Mouse (Mus musculus): ENCODE results near the gene Myo3b. TPM values are rescaled to one million over a fixed set of nuclear protein-coding genes. Genes with fewer than 3 reads are reported as not detected.

Myo3b gene
- total and polyA plus RNA-seq, 3 experiments = 0.08 TPM; not detected in 2

- no peak for TF ChIP-seq POLR2A (IDR thresholded peaks at IDR 0.05; ENCODE audit: insufficient read depth, low read depth, low read length)
- TF ChIP-seq EP300 (IDR thresholded peaks at IDR 0.05; ENCODE audit: insufficient read depth, low read depth, low read length) = no peak
- no peak for TF ChIP-seq CTCF (IDR thresholded peaks at IDR 0.05)
- no peak overlapping the region for H3K27ac ChIP-seq
- H3K9ac ChIP-seq (ENCODE audit: low read depth, low read length) = no peak overlapping the region
- no peak for DNase-seq
- H3K36me3 ChIP-seq (ENCODE audit: control insufficient read depth, insufficient read depth, low read length) = no peaks in the 10 kb centered on the region
- WGBS = 90% methylated on average over 9 of the region's 9 CpGs
- no peak overlapping the region for H3K4me3 ChIP-seq
- intact Hi-C loops (cut with DNase I) = no loop called here
- H3K27me3 ChIP-seq (ENCODE audit: control insufficient read depth, insufficient read depth, low read length) = no peaks in the 10 kb centered on the region
- H3K4me1 ChIP-seq (ENCODE audit: control insufficient read depth, insufficient read depth, low read length) = no peaks in the 10 kb centered on the region
- no peaks in the 10 kb centered on the region for H3K79me2 ChIP-seq (replicated peaks; ENCODE audit: control insufficient read depth, insufficient read depth, low read length)
Observed at GRCm38 (mm10) chr2:70053803-70054202, 14.9 kb downstream of the Myo3b start.

DNA sequence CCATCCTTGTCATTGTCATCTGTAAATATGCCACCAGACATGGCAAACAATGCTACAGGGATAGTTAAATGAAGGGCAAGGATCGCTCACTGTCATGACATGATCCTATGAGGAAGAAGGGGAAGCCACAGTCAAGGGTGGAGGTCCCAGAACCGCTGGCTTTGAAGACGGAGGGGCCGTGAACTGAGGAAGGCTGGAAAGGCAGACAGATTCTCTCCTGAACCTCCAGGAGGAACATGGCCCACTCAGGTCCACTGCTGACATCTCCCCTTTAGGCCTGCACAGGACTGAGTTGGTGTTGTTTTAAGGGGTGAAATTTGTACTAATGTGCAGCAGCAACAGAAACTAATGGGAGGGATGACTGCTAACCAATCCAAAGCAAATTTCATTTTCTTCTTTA is 19.3 kb downstream of the Myo3b start:
- Histone ChIP-seq H3K27me3 (ENCODE audit: control insufficient read depth, insufficient read depth, low read length) (no peaks in the 10 kb centered on the region), H3K4me3 (no peak overlapping the region), H3K27ac (no peak overlapping the region), H3K79me2 (replicated peaks; ENCODE audit: control insufficient read depth, insufficient read depth, low read length) (no peaks in the 10 kb centered on the region), H3K36me3 (ENCODE audit: control insufficient read depth, insufficient read depth, low read length) (no peaks in the 10 kb centered on the region), H3K4me1 (ENCODE audit: control insufficient read depth, insufficient read depth, low read length) (no peaks in the 10 kb centered on the region), H3K9ac (ENCODE audit: low read depth, low read length) (no peak overlapping the region)
- WGBS = 84% methylated on average over 4 of the region's 4 CpGs
- TF ChIP-seq CTCF (IDR thresholded peaks at IDR 0.05) (no peak), POLR2A (IDR thresholded peaks at IDR 0.05; ENCODE audit: insufficient read depth, low read depth, low read length) (no peak), EP300 (IDR thresholded peaks at IDR 0.05; ENCODE audit: insufficient read depth, low read depth, low read length) (no peak)
- DNase-seq = no peak
- intact Hi-C loops (cut with DNase I) = no loop called here

GRCm38 (mm10) chr2:70060359-70061345 is 21.7 kb downstream of the Myo3b start:
- Histone ChIP-seq H3K27ac (no peak overlapping the region), H3K4me3 (no peak overlapping the region), H3K36me3 (ENCODE audit: control insufficient read depth, insufficient read depth, low read length) (no peaks in the 10 kb centered on the region), H3K79me2 (replicated peaks; ENCODE audit: control insufficient read depth, insufficient read depth, low read length) (no peaks in the 10 kb centered on the region), H3K27me3 (ENCODE audit: control insufficient read depth, insufficient read depth, low read length) (no peaks in the 10 kb centered on the region; the same call in 1 of the 2 replicates), H3K9ac (ENCODE audit: low read depth, low read length) (no peak overlapping the region), H3K4me1 (ENCODE audit: control insufficient read depth, insufficient read depth, low read length) (no peaks in the 10 kb centered on the region)
- TF ChIP-seq EP300 (IDR thresholded peaks at IDR 0.05; ENCODE audit: insufficient read depth, low read depth, low read length) (no peak), POLR2A (IDR thresholded peaks at IDR 0.05; ENCODE audit: insufficient read depth, low read depth, low read length) (no peak), CTCF (IDR thresholded peaks at IDR 0.05) (no peak)
- DNase-seq = no peak
- intact Hi-C loops (cut with DNase I) = no loop called here
- WGBS = 68% methylated on average over 11 of the region's 11 CpGs

GRCm38 (mm10) chr2:70065116-70065515 is 26.2 kb downstream of the Myo3b start:
- Histone ChIP-seq H3K27ac (no peak overlapping the region), H3K36me3 (ENCODE audit: control insufficient read depth, insufficient read depth, low read length) (no peaks in the 10 kb centered on the region), H3K4me1 (ENCODE audit: control insufficient read depth, insufficient read depth, low read length) (no peaks in the 10 kb centered on the region; the same call in 1 of the 2 replicates), H3K9ac (ENCODE audit: low read depth, low read length) (no peak overlapping the region), H3K79me2 (replicated peaks; ENCODE audit: control insufficient read depth, insufficient read depth, low read length) (no peaks in the 10 kb centered on the region), H3K4me3 (no peak overlapping the region), H3K27me3 (ENCODE audit: control insufficient read depth, insufficient read depth, low read length) (no peaks in the 10 kb centered on the region; the same call in 1 of the 2 replicates)
- no peak for TF ChIP-seq POLR2A (IDR thresholded peaks at IDR 0.05; ENCODE audit: insufficient read depth, low read depth, low read length)
- TF ChIP-seq EP300 (IDR thresholded peaks at IDR 0.05; ENCODE audit: insufficient read depth, low read depth, low read length) = no peak
- no peak for TF ChIP-seq CTCF (IDR thresholded peaks at IDR 0.05)
- intact Hi-C loops (cut with DNase I) = no loop called here
- WGBS = 78% methylated on average over 6 of the region's 6 CpGs
- DNase-seq = no peak

GRCm38 (mm10) chr2:70065729-70066300 is 26.9 kb downstream of the Myo3b start:
- intact Hi-C loops (cut with DNase I) = no loop called here

More at GRCm38 (mm10) chr2:70065729-70066300, 26.9 kb downstream of the Myo3b start:
- no peak for DNase-seq
- TF ChIP-seq CTCF (IDR thresholded peaks at IDR 0.05) (no peak), POLR2A (IDR thresholded peaks at IDR 0.05; ENCODE audit: insufficient read depth, low read depth, low read length) (no peak), EP300 (IDR thresholded peaks at IDR 0.05; ENCODE audit: insufficient read depth, low read depth, low read length) (no peak)
- H3K4me3 ChIP-seq = no peak overlapping the region
- H3K27me3 ChIP-seq (ENCODE audit: control insufficient read depth, insufficient read depth, low read length) = no peaks in the 10 kb centered on the region; the same call in 1 of the 2 replicates
- H3K79me2 ChIP-seq (replicated peaks; ENCODE audit: control insufficient read depth, insufficient read depth, low read length) = no peaks in the 10 kb centered on the region
- no peak overlapping the region for H3K9ac ChIP-seq (ENCODE audit: low read depth, low read length)
- H3K27ac ChIP-seq = no peak overlapping the region
- 64% methylated on average over 7 of the region's 7 CpGs for WGBS
- no peaks in the 10 kb centered on the region for H3K36me3 ChIP-seq (ENCODE audit: control insufficient read depth, insufficient read depth, low read length)
- no peaks in the 10 kb centered on the region; the same call in 1 of the 2 replicates for H3K4me1 ChIP-seq (ENCODE audit: control insufficient read depth, insufficient read depth, low read length)

Data from heart, adult 2 months (tissue).